Mouse (Mus musculus): ENCODE measurements around the gene Zswim1.
A peak's percentile ranks its signal among the peaks of the same experiment; 100 is the strongest.

The Zswim1 gene

GRCm38 (mm10) chr2:164822636-164823165 is at the start of gene Zswim1:
Gene Zswim1 (plus strand): TSS chr2:164822686.
- peak; percentile 97 to 98 for DNase-seq (ENCODE audit: low read depth in 1 of 2, low spot score in 2 of 2)

- DNase-seq (ENCODE audit: low read depth in 1 of 2, low spot score in 2 of 2): no peak
Measured at GRCm38 (mm10) chr2:164773229-164773988, 49.1 kb upstream of the Zswim1 start.

DNA sequence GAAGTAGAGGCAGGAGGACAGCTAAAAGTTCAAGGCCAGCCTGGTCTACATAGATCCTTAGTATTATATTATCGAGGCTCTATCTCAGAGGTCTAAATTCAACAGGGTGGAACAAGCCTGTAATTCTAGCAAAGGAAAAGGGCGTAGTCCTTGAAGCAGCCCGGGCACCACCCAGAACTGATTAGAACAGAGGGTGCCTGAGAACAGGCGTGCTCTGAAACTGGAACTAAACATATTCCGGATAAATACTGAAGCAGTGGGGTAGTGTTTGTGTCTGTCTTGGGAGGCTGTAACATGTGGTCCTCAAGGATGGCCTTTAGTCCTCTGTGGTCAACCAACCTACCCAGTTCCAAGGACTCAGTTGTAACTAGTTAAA is 48.5 kb upstream of the Zswim1 start:
- no peak for DNase-seq (ENCODE audit: low read depth in 1 of 2, low spot score in 2 of 2)

DNA sequence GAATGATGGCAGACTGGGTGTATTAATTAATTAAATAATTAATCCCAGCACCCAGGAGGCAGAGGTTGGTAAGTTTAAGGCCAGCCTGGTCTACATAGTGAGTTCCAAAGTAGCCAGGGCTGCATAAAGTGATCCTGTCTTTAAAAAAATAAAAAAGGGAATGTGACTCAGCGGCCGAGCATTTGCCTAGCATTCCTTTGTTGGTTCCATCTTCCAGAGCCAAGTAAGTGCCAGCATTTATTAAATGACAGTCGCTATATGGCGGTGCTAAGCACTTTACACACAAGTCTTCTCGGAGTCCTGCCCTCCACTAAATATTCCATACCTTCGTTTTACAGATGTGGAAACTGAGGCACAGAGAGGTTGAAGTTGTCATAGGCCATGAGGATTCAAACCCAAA is 46.4 kb upstream of the Zswim1 start:
- no peak for DNase-seq (ENCODE audit: low read depth in 1 of 2, low spot score in 2 of 2)

GRCm38 (mm10) chr2:164776801-164777200 is 45.7 kb upstream of the Zswim1 start:
- DNase-seq (ENCODE audit: low read depth in 1 of 2, low spot score in 2 of 2): no peak

DNA sequence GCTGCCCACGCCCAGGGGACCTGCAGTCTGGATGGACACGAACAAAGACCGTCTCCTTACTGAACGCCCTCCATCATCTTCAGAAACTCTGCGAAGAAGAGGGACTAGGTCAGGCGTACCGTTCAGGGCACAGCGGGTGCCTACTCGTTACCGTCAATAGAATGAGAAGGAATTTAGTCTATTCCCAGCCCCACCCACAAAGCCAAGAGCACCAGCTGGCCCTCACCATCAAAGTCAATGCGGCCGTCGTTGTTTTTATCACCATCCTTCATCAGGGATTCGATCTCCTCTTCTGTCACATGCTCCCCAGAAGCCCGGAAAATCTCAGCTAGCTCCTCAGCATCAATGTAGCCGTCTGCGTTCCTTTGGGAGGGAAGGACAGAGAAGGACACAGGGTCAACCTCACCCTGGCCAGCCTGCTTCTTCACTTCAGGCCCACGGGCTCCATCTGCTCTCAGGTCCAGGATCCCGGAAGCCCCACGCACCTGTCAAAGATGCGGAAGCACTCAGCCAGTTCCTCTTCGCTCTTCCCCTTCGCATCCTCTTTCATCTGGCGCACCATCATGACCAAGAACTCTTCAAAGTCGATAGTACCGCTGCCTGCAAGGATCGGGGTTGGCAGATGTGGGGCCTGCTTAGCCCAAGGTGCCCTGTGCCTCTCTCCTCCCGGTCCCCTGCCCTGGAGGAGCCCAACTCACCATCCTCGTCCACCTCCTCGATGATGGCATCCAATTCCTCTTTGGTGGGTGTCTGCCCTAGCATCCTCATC is 45.1 kb upstream of the Zswim1 start:
- DNase-seq (ENCODE audit: low read depth in 1 of 2, low spot score in 2 of 2): no peak

DNA sequence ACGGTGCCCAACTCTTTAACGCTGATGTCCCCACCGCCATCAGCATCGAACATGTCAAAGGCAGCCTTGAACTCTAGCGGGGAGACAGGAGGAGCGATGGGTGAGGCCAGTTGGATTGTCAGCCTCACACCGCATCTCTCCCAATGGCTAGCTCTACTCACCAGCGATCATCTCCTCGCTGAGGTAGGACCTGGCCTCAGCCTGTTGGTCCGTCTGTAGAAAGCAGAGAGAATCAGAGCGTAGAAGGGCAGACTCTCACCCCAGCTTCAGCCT is 44.5 kb upstream of the Zswim1 start:
- DNase-seq (ENCODE audit: low read depth in 1 of 2, low spot score in 2 of 2): no peak

DNA sequence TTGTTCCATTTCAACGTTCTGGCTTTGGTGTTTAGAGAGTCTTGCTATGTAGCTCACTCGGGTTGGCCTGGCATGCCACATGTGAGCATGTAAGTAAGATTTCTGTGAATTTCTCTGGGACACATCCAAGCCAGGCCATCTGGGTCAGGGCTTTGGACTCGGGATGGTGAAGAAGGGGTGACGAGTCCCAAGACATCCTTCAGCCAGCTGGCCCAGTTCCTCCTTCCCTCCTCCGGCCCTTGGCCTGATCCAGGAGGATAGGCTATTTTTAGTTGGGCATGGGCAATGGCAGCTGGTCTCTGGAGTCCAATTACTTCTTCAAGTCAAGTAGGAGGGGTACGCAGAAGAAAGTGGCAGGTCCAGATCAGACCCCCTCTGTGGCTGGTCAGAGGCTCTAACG is 43.7 kb upstream of the Zswim1 start:
- no peak for DNase-seq (ENCODE audit: low read depth in 1 of 2, low spot score in 2 of 2)

DNA sequence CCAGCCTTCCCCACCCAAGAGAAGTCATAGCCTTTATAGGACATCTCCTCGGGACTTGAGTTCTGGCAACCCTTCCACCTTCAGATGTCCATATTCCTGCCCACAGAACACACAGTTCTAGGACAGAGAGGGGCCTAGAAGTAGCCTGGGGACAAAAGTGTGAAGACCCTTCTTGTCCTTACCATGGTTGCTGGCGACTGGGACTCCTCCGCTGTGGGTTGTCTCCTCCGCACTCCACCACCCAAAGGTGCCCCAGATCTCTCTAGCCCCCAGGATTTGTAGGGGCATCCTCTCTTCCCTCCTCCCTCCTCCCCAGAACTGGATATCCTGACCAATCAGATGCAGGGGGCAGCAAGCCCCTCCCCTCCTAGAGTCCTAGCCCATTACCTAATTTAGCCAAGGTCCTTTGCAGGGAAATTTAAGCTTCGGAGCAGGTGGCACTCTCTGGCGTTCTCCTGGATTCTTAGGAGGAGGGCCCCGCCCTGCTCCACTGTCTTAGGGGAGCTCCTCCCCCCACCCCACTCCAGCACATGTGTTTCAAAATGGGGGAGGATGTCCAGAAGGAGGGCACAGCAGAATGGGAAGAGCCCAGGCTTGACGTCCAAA is 42.9 kb upstream of the Zswim1 start, which contains the start of gene Tnnc2:
Gene Tnnc2 (minus strand): TSS at position 487 of the 606 bp plus-strand sequence.
- DNase-seq (ENCODE audit: low read depth in 1 of 2, low spot score in 2 of 2): no peak

- no peak for DNase-seq (ENCODE audit: low read depth in 1 of 2, low spot score in 2 of 2)
Measured at GRCm38 (mm10) chr2:164781876-164782275, 40.6 kb upstream of the Zswim1 start.

GRCm38 (mm10) chr2:164783926-164784581 is 38.4 kb upstream of the Zswim1 start:
- DNase-seq (ENCODE audit: low read depth in 1 of 2, low spot score in 2 of 2): no peak

GRCm38 (mm10) chr2:164784869-164785420 is 37.5 kb upstream of the Zswim1 start:
- DNase-seq (ENCODE audit: low read depth in 1 of 2, low spot score in 2 of 2): no peak

GRCm38 (mm10) chr2:164785481-164786387 is 36.8 kb upstream of the Zswim1 start, which contains the start of gene Snx21:
Gene Snx21 (plus strand): TSS chr2:164785823.
- peak in 1 of 2 experiments; percentile 47 for DNase-seq (ENCODE audit: low read depth in 1 of 2, low spot score in 2 of 2)

- no peak for DNase-seq (ENCODE audit: low read depth in 1 of 2, low spot score in 2 of 2)
Measured at GRCm38 (mm10) chr2:164786388-164786885, 36.0 kb upstream of the Zswim1 start.

- DNase-seq (ENCODE audit: low read depth in 1 of 2, low spot score in 2 of 2): no peak
Measured at GRCm38 (mm10) chr2:164787032-164787431, 35.5 kb upstream of the Zswim1 start.

DNA sequence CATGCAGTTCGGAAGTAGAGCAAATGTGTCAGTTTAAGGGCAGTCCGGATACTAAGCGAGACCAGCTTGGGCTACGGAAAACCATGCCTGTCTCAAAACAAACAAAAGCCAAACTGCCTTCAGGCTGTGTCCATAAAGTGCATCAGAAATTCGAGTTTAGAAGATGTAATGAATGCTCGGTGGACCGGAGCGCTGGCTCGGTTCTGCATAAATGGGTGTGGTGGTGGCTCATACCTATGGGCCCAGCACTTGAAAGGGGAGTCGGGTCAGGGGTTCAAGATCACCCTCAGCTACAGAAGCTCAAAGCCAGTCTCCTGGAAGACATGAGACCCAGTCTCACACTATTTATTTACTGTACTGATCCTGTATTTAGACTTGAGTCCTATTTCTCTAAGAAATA is 34.7 kb upstream of the Zswim1 start:
- DNase-seq (ENCODE audit: low read depth in 1 of 2, low spot score in 2 of 2): no peak

DNA sequence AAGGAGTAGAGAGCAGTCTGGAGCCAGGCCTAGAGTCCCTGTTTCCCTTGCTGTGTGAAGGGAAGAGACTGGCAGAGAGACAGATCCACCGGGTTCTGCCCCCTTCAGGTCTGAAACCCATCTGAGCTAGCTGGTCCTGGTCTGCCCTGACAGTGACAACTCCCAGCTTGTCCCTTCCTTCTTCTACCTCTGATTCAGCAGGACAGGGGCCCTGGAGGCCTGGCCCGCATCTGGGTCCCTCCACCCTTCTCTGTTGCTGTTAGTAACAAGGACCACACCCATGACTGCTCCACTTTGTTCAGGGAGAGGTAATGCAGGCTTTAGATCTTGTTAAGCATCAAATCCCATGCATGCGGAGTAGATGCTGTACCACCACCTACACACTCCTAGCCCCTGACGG is 34.1 kb upstream of the Zswim1 start:
- no peak for DNase-seq (ENCODE audit: low read depth in 1 of 2, low spot score in 2 of 2)

DNA sequence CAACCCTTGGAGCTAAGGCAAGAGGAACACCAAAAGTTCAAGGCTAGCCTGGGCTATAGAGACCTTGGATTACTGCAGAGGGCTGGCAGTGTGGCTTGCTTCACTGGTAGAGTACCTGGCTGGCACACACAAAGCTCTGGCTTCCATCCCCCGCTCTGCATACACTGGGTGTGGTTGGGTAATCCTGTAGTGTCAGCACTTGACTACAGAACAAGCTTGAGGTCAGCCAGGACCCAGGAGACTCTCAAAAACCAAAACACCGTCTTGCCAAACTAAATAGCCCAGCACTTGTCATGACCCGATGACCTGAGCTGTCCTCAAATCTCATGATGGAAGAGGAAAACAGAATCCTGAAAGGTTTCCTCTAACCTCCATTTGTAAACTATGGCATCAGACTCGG is 32.0 kb upstream of the Zswim1 start:
- no peak for DNase-seq (ENCODE audit: low read depth in 1 of 2, low spot score in 2 of 2)

DNA sequence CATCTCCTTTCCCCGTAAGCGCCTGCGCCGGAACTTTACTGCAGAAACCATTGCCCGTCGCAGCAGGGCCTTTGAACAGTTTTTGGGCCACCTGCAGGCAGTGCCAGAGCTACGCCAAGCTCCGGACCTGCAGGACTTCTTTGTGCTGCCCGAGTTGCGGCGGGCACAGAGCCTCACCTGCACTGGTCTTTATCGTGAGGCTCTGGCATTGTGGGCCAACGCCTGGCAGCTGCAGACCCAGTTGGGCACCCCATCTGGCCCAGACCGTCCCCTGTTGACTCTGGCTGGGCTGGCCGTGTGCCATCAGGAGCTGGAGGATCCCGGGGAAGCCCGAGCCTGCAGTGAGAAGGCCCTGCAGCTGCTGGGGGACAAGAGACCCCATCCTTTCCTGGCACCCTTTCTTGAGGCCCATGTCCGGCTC is 30.6 kb upstream of the Zswim1 start:
- DNase-seq (ENCODE audit: low read depth in 1 of 2, low spot score in 2 of 2): no peak

All from monocyte, adult 2 months (primary cell).